Mouse (Mus musculus): Measurements from ENCODE around the gene Fbxl22. TPM values are rescaled to one million over a fixed set of nuclear protein-coding genes. Genes with fewer than 3 reads are reported as not detected.

Gene Fbxl22
- polyA plus RNA-seq, 1 experiment: 1.7 TPM

GRCm38 (mm10) chr9:66506424-66506823, 8.0 kb downstream of the Fbxl22 start:
- TF ChIP-seq POLR2A (IDR thresholded peaks at IDR 0.05; ENCODE audit: borderline replicate concordance, extremely low read depth, insufficient read depth, insufficient read length, poor library complexity, severe bottlenecking) (no peak), CTCF (IDR thresholded peaks at IDR 0.05; ENCODE audit: borderline replicate concordance, extremely low read depth, insufficient read depth, insufficient read length) (no peak)
- DNase-seq (ENCODE audit: low read depth): no peak

GRCm38 (mm10) chr9:66506011-66506410, 8.4 kb downstream of the Fbxl22 start:
- DNase-seq (ENCODE audit: low read depth): peak; percentile 93

GRCm38 (mm10) chr9:66505141-66505917, 9.1 kb downstream of the Fbxl22 start:
- TF ChIP-seq POLR2A (IDR thresholded peaks at IDR 0.05; ENCODE audit: borderline replicate concordance, extremely low read depth, insufficient read depth, insufficient read length, poor library complexity, severe bottlenecking) (no peak), CTCF (IDR thresholded peaks at IDR 0.05; ENCODE audit: borderline replicate concordance, extremely low read depth, insufficient read depth, insufficient read length) (no peak)
- no peak for DNase-seq (ENCODE audit: low read depth)

More at GRCm38 (mm10) chr9:66506011-66506410, 8.4 kb downstream of the Fbxl22 start:
- TF ChIP-seq CTCF (IDR thresholded peaks at IDR 0.05; ENCODE audit: borderline replicate concordance, extremely low read depth, insufficient read depth, insufficient read length): no peak
- TF ChIP-seq POLR2A (IDR thresholded peaks at IDR 0.05; ENCODE audit: borderline replicate concordance, extremely low read depth, insufficient read depth, insufficient read length, poor library complexity, severe bottlenecking): no peak

GRCm38 (mm10) chr9:66504518-66504917, 9.9 kb downstream of the Fbxl22 start:
- TF ChIP-seq CTCF (IDR thresholded peaks at IDR 0.05; ENCODE audit: borderline replicate concordance, extremely low read depth, insufficient read depth, insufficient read length): no peak
- no peak for TF ChIP-seq POLR2A (IDR thresholded peaks at IDR 0.05; ENCODE audit: borderline replicate concordance, extremely low read depth, insufficient read depth, insufficient read length, poor library complexity, severe bottlenecking)
- no peak for DNase-seq (ENCODE audit: low read depth)

GRCm38 (mm10) chr9:66503879-66504411, 10.4 kb downstream of the Fbxl22 start:
- no peak for DNase-seq (ENCODE audit: low read depth)

GRCm38 (mm10) chr9:66501248-66501647, 13.1 kb downstream of the Fbxl22 start:
- DNase-seq (ENCODE audit: low read depth): no peak
- TF ChIP-seq CTCF (IDR thresholded peaks at IDR 0.05; ENCODE audit: borderline replicate concordance, extremely low read depth, insufficient read depth, insufficient read length) (no peak), POLR2A (IDR thresholded peaks at IDR 0.05; ENCODE audit: borderline replicate concordance, extremely low read depth, insufficient read depth, insufficient read length, poor library complexity, severe bottlenecking) (no peak)

More at GRCm38 (mm10) chr9:66503879-66504411, 10.4 kb downstream of the Fbxl22 start:
- TF ChIP-seq CTCF (IDR thresholded peaks at IDR 0.05; ENCODE audit: borderline replicate concordance, extremely low read depth, insufficient read depth, insufficient read length) (no peak), POLR2A (IDR thresholded peaks at IDR 0.05; ENCODE audit: borderline replicate concordance, extremely low read depth, insufficient read depth, insufficient read length, poor library complexity, severe bottlenecking) (no peak)

GRCm38 (mm10) chr9:66493992-66494391, 20.4 kb downstream of the Fbxl22 start:
- DNase-seq (ENCODE audit: low read depth): no peak
- TF ChIP-seq POLR2A (IDR thresholded peaks at IDR 0.05; ENCODE audit: borderline replicate concordance, extremely low read depth, insufficient read depth, insufficient read length, poor library complexity, severe bottlenecking): no peak
- no peak for TF ChIP-seq CTCF (IDR thresholded peaks at IDR 0.05; ENCODE audit: borderline replicate concordance, extremely low read depth, insufficient read depth, insufficient read length)

GRCm38 (mm10) chr9:66492361-66492760, 22.0 kb downstream of the Fbxl22 start:
- DNase-seq (ENCODE audit: low read depth): no peak
- no peak for TF ChIP-seq CTCF (IDR thresholded peaks at IDR 0.05; ENCODE audit: borderline replicate concordance, extremely low read depth, insufficient read depth, insufficient read length)
- no peak for TF ChIP-seq POLR2A (IDR thresholded peaks at IDR 0.05; ENCODE audit: borderline replicate concordance, extremely low read depth, insufficient read depth, insufficient read length, poor library complexity, severe bottlenecking)

GRCm38 (mm10) chr9:66488786-66489185, 25.6 kb downstream of the Fbxl22 start:
- no peak for DNase-seq (ENCODE audit: low read depth)
- TF ChIP-seq POLR2A (IDR thresholded peaks at IDR 0.05; ENCODE audit: borderline replicate concordance, extremely low read depth, insufficient read depth, insufficient read length, poor library complexity, severe bottlenecking) (no peak), CTCF (IDR thresholded peaks at IDR 0.05; ENCODE audit: borderline replicate concordance, extremely low read depth, insufficient read depth, insufficient read length) (no peak)

- DNase-seq (ENCODE audit: low read depth): no peak
- TF ChIP-seq POLR2A (IDR thresholded peaks at IDR 0.05; ENCODE audit: borderline replicate concordance, extremely low read depth, insufficient read depth, insufficient read length, poor library complexity, severe bottlenecking) (no peak), CTCF (IDR thresholded peaks at IDR 0.05; ENCODE audit: borderline replicate concordance, extremely low read depth, insufficient read depth, insufficient read length) (no peak)
These were observed 31.0 kb downstream of the Fbxl22 start for GRCm38 (mm10) chr9:66483429-66483828.

- DNase-seq (ENCODE audit: low read depth): no peak
- TF ChIP-seq CTCF (IDR thresholded peaks at IDR 0.05; ENCODE audit: borderline replicate concordance, extremely low read depth, insufficient read depth, insufficient read length) (no peak), POLR2A (IDR thresholded peaks at IDR 0.05; ENCODE audit: borderline replicate concordance, extremely low read depth, insufficient read depth, insufficient read length, poor library complexity, severe bottlenecking) (no peak)
These were observed 36.6 kb downstream of the Fbxl22 start for GRCm38 (mm10) chr9:66477785-66478184.

GRCm38 (mm10) chr9:66465087-66465486, 49.3 kb downstream of the Fbxl22 start:
- TF ChIP-seq POLR2A (IDR thresholded peaks at IDR 0.05; ENCODE audit: borderline replicate concordance, extremely low read depth, insufficient read depth, insufficient read length, poor library complexity, severe bottlenecking) (no peak), CTCF (IDR thresholded peaks at IDR 0.05; ENCODE audit: borderline replicate concordance, extremely low read depth, insufficient read depth, insufficient read length) (peak; percentile 57; the same call in 1 of the 2 replicates)
- DNase-seq (ENCODE audit: low read depth): peak; percentile 70
